Mouse (Mus musculus): Measurements from ENCODE around the gene Gm428.
"Not testable (repeated sequence)": the region's sequence is repeated elsewhere in the genome, so short reads cannot be mapped to it uniquely, and the experiment has no call there.

Gene Gm428

DNA sequence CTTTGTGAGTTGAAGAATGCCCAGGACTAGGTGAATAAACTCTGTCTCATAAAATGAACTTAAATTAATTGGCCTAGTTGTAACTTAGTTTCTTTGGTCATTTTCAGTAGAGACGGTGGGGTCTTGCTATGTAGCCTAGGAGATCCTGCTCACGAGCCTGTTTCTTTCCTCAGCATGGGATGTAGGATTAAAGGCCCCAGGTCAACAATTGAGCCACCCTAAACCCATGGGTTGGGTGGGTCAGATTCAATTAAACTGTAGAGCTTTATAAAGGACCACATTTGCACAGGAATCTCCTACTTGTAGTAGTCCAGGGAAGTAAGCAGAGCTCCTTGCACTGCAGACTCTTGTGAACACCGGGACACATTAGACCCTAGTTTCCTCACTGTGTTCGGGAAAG is at the start of gene Gm428:
Gene Gm428 (plus strand): TSS at position 301 of the 400 bp plus-strand sequence.
- DNase-seq = not testable (repeated sequence)

DNA sequence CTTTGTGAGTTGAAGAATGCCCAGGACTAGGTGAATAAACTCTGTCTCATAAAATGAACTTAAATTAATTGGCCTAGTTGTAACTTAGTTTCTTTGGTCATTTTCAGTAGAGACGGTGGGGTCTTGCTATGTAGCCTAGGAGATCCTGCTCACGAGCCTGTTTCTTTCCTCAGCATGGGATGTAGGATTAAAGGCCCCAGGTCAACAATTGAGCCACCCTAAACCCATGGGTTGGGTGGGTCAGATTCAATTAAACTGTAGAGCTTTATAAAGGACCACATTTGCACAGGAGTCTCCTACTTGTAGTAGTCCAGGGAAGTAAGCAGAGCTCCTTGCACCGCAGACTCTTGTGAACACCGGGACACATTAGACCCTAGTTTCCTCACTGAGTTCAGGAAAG is 45.5 kb upstream of the Gm428 start, which contains the start of gene Gm11236:
Gene Gm11236 (plus strand): TSS at position 301 of the 400 bp plus-strand sequence.
- not testable (repeated sequence) for DNase-seq

GRCm38 (mm10) chr4:73661864-73662263 is 21.5 kb upstream of the Gm428 start:
- not testable (repeated sequence) for DNase-seq

DNA sequence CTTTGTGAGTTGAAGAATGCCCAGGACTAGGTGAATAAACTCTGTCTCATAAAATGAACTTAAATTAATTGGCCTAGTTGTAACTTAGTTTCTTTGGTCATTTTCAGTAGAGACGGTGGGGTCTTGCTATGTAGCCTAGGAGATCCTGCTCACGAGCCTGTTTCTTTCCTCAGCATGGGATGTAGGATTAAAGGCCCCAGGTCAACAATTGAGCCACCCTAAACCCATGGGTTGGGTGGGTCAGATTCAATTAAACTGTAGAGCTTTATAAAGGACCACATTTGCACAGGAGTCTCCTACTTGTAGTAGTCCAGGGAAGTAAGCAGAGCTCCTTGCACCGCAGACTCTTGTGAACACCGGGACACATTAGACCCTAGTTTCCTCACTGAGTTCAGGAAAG is 15.3 kb upstream of the Gm428 start, which contains the start of gene Gm11239:
Gene Gm11239 (plus strand): TSS at position 301 of the 400 bp plus-strand sequence.
- DNase-seq = not testable (repeated sequence)

DNA sequence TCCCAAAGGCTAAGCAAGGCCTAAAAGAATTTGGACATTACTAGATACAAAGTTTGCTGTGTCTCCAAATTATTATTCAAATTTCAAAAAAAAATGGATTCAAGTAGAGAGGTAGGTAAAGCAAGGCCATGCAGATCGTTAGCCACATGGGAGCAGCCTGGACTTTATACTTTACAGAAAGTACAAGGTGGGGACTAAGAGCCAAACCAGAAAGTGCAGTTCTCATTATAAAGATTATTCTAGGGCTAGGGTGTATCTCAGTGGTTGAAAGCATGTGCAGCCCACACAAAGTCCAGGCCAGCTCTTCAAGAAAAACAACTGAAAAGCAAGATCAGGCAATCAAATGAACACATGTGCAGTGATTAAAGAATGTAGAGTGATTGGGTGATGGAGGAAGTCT is 35.4 kb downstream of the Gm428 start:
- DNase-seq = no peak

DNA sequence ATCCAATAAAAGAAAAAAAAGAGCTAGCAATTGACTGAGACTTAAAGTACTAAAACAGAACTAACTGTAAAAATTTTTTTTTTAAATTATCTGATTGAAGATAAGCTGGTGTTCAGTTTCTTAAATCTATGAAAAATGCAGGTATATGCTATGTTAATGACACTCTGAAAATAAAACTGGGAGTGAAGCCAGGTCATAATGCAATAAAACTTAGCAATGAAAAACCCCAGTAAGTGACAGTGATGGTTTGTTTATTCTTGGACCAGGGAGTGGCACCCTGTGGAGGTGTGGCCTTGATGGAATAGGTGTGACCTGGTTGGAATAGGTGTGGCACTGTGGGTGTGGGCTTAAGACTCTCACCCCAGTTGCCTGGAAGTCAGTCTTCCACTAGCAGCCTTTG is 36.5 kb downstream of the Gm428 start:
- DNase-seq = no peak

Measured in kidney, adult 11 months (tissue).